Mouse (Mus musculus) colon, adult 2 months (tissue): ENCODE data around the gene Gm13695. TPM values are rescaled to one million over a fixed set of nuclear protein-coding genes. Genes with fewer than 3 reads are reported as not detected.

Source experiments
- polyA plus RNA-seq: library from polyadenylated mRNA; depleted of rRNA; stranded (reverse); fragments of >200 nt; gene quantifications from 2 replicates; pipeline ENCODE4 v1.2.3, GENCODE M21; 2012; rRNA removed

Gene Gm13695
- not detected in 2 replicates for polyA plus RNA-seq

DNA sequence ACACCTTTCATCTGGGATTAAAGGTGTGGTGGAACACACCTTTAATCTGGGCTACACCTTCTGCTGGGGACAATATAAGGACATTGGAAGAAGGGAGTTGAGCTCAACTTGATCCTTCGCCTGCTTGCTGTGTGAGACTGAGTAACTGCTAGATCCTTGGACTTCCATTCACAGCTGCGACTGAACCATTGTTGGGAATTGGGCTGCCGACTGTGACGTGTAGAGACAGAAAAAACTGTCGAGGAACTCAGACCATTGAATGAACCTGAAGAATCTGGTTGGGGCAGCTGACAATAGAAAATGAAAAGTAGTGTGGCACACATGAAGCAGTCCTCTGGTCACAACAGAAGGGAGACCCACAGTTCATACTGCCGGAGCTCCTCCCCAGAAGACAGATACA is at the start of gene Gm13695:
TSS of gene Gm13695 (plus strand) at position 301 of the 400 bp plus-strand sequence.

DNA sequence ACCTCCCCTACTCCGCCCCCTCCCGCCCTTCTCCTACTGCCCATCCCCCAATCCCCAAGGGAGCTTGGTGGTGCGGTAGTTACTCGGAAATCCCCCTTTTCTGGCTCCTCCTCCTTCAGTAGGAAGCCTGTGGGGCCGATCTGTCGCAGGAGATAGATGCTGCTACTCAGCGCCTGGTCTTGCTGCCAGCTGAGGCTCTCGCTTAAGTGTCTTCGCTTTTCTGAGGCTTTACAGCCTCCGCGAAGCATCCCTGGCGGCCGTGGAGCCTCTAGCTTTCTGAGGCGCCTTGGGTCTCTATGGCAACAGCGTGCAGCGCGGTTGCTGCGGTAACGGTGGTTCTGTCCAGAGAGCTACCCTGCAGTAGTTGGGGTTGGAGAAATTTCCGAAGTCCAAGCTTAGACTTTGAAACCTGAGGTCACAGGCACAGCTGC is 26.2 kb upstream of the Gm13695 start, which contains the start of gene Zswim2:
TSS of gene Zswim2 (minus strand) at position 298 of the 431 bp plus-strand sequence.

DNA sequence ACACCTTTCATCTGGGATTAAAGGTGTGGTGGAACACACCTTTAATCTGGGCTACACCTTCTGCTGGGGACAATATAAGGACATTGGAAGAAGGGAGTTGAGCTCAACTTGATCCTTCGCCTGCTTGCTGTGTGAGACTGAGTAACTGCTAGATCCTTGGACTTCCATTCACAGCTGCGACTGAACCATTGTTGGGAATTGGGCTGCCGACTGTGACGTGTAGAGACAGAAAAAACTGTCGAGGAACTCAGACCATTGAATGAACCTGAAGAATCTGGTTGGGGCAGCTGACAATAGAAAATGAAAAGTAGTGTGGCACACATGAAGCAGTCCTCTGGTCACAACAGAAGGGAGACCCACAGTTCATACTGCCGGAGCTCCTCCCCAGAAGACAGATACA is 11.7 kb upstream of the Gm13695 start, which contains the start of gene Gm13698:
TSS of gene Gm13698 (plus strand) at position 301 of the 400 bp plus-strand sequence.

DNA sequence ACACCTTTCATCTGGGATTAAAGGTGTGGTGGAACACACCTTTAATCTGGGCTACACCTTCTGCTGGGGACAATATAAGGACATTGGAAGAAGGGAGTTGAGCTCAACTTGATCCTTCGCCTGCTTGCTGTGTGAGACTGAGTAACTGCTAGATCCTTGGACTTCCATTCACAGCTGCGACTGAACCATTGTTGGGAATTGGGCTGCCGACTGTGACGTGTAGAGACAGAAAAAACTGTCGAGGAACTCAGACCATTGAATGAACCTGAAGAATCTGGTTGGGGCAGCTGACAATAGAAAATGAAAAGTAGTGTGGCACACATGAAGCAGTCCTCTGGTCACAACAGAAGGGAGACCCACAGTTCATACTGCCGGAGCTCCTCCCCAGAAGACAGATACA is 5.9 kb upstream of the Gm13695 start, which contains the start of gene Gm13693:
TSS of gene Gm13693 (plus strand) at position 301 of the 400 bp plus-strand sequence.

DNA sequence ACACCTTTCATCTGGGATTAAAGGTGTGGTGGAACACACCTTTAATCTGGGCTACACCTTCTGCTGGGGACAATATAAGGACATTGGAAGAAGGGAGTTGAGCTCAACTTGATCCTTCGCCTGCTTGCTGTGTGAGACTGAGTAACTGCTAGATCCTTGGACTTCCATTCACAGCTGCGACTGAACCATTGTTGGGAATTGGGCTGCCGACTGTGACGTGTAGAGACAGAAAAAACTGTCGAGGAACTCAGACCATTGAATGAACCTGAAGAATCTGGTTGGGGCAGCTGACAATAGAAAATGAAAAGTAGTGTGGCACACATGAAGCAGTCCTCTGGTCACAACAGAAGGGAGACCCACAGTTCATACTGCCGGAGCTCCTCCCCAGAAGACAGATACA is 5.7 kb downstream of the Gm13695 start, which contains the start of gene Gm13696:
TSS of gene Gm13696 (plus strand) at position 301 of the 400 bp plus-strand sequence.

DNA sequence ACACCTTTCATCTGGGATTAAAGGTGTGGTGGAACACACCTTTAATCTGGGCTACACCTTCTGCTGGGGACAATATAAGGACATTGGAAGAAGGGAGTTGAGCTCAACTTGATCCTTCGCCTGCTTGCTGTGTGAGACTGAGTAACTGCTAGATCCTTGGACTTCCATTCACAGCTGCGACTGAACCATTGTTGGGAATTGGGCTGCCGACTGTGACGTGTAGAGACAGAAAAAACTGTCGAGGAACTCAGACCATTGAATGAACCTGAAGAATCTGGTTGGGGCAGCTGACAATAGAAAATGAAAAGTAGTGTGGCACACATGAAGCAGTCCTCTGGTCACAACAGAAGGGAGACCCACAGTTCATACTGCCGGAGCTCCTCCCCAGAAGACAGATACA is 11.5 kb downstream of the Gm13695 start, which contains the start of gene Gm13694:
TSS of gene Gm13694 (plus strand) at position 301 of the 400 bp plus-strand sequence.

DNA sequence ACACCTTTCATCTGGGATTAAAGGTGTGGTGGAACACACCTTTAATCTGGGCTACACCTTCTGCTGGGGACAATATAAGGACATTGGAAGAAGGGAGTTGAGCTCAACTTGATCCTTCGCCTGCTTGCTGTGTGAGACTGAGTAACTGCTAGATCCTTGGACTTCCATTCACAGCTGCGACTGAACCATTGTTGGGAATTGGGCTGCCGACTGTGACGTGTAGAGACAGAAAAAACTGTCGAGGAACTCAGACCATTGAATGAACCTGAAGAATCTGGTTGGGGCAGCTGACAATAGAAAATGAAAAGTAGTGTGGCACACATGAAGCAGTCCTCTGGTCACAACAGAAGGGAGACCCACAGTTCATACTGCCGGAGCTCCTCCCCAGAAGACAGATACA is 17.3 kb downstream of the Gm13695 start, which contains the start of gene Gm13697:
TSS of gene Gm13697 (plus strand) at position 301 of the 400 bp plus-strand sequence.

DNA sequence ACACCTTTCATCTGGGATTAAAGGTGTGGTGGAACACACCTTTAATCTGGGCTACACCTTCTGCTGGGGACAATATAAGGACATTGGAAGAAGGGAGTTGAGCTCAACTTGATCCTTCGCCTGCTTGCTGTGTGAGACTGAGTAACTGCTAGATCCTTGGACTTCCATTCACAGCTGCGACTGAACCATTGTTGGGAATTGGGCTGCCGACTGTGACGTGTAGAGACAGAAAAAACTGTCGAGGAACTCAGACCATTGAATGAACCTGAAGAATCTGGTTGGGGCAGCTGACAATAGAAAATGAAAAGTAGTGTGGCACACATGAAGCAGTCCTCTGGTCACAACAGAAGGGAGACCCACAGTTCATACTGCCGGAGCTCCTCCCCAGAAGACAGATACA is 23.1 kb downstream of the Gm13695 start, which contains the start of gene Gm13691:
TSS of gene Gm13691 (plus strand) at position 301 of the 400 bp plus-strand sequence.

Other genes with a start within 250 kb of the Gm13695 start
- gene Itgav, start 242.9 kb upstream of the Gm13695 start, polyA plus RNA-seq = 60.3 and 84.8 TPM in 2 replicates
- 0.59 and 0.90 TPM in 2 replicates for gene Fam171b, start 154.7 kb upstream of the Gm13695 start, polyA plus RNA-seq
- gene Zswim2, start 26.1 kb upstream of the Gm13695 start, polyA plus RNA-seq = not detected in 2 replicates
- not detected in 2 replicates for gene Gm13698, start 11.6 kb upstream of the Gm13695 start, polyA plus RNA-seq
- not detected in 2 replicates for gene Gm13693, start 5.8 kb upstream of the Gm13695 start, polyA plus RNA-seq
- not detected in 2 replicates for gene Gm13696, start 5.8 kb downstream of the Gm13695 start, polyA plus RNA-seq
- not detected in 2 replicates for gene Gm13694, start 11.6 kb downstream of the Gm13695 start, polyA plus RNA-seq
- not detected in 2 replicates for gene Gm13697, start 17.4 kb downstream of the Gm13695 start, polyA plus RNA-seq
- not detected in 2 replicates for gene Gm13691, start 23.2 kb downstream of the Gm13695 start, polyA plus RNA-seq